Mouse (Mus musculus) C2C12 (cell line): ENCODE results near the gene Atxn2.

Experiments
- CEBPB ChIP-seq: IDR thresholded peaks from one replicate; pipeline ENCODE4 v1.6.1; 2011; ENCODE audit warnings: low read depth, mild to moderate bottlenecking, control low read depth, moderate library complexity
- CTCF ChIP-seq: IDR thresholded peaks from one replicate; pipeline ENCODE4 v1.5.1; 2011; ENCODE audit not compliant: control insufficient read depth, insufficient read depth, insufficient read length
- MAX ChIP-seq: IDR thresholded peaks from one replicate; pipeline ENCODE4 v1.6.1; 2011; ENCODE audit warnings: mild to moderate bottlenecking, control low read depth
- USF1 ChIP-seq: IDR thresholded peaks from one replicate; pipeline ENCODE4 v1.6.1; 2011; ENCODE audit warnings: low read depth, mild to moderate bottlenecking, control low read depth, moderate library complexity

DNA sequence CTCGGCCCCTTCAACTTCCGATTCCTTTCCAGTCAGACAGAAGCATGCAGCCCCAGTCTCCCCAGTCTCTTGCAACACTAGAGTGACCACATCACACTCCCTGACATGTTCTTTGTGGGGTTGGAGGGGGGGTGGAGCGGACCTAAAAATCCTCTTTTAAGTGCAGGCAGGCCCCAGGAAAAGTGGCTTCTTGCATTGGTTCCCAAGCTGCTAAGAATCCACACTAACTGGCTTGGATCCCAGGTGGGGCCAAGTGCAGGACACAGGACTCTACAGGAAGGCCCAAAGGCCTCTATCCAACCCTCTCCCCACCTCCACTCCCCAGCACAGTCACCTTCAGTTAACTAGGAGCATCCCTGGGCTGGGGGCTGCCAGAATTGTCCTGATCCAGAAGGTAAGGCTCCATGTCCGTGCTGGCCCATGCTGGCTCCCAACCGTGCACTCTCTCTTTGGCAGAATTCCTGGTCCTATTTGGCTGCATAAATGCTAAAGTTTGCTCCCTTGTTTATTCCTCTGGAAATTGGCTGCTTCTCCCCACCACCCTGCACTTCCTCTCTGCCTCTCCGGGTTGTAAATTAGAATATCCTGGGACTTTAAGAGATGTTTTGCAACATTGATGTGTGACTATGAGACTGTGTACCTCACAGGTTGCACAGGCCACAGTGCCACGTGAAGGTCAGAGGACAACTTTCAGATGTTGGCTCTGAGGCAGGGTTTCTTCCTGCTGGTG lies 20.5 kb upstream of the Atxn2 start:
- no peak for TF ChIP-seq CTCF
- no peak for TF ChIP-seq CEBPB
- TF ChIP-seq MAX: no peak
- no peak for TF ChIP-seq USF1
